ENCODE assay signal across 1 mouse cellular context in the genomic region with DNA sequence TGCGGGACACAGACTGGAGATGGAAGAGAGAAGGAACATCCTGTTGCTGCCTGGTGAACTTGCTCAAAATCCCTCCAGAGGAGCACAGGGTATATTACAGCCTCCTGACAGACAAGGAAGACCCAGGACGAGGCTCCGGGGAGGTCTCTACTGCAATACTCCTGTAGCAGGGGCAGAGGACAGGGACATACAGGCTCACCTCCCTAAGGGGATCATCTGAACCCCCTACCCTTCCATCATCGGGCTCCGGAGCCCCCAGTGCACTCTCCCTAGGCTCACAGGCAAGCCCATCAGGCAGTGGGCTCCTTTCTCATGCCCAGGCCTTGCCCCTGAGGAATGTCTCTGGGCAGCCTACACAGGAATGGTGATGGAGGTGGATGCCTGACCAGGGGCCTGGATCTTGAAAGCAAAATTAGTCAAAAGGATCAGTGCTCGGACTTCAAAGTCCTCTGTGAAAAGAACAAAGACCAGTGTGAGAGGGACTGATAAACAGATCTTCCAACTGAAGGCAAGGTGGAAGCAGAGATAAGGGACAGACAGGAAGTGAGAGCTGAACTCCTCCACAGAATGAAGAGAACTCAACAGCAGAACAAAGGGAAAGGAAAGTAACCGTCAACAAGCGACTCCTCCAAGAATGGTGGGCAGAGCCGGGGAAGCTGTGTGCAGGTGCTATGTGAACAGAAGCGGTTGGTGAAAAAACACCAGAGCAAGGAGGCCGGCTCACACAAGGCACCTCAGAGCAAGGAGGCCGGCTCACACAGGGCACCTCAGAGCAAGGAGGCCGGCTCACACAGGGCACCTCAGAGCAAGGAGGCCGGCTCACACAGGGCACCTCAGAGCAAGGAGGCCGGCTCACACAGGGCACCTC.
TF ChIP-seq lines count a peak whose summit lies in the region.

No protein-coding gene starts in this region.

TF ChIP-seq in MEL, 35 proteins besides CTCF, POLR2A, EP300 and RAD21 (continued from another document):
- TF ChIP-seq MYB (IDR thresholded peaks at IDR 0.05; ENCODE audit: low read depth, low read length), result peak; percentile 99
- TF ChIP-seq ZKSCAN1 (IDR thresholded peaks at IDR 0.05; ENCODE audit: low read depth, low read length), result no peak
- peak; percentile 56 for TF ChIP-seq ELF1 (IDR thresholded peaks at IDR 0.05; ENCODE audit: low read depth, low read length)
- TF ChIP-seq ZNF384 (IDR thresholded peaks at IDR 0.05; ENCODE audit: low read depth, low read length), result no peak
- TF ChIP-seq RCOR1 (IDR thresholded peaks at IDR 0.05; ENCODE audit: low read depth, low read length), result peak; percentile 86
- TF ChIP-seq CHD2 (IDR thresholded peaks at IDR 0.05; ENCODE audit: low read length), result no peak
- no peak; the same call in none of the 2 replicates for TF ChIP-seq SMC3 (IDR thresholded peaks at IDR 0.05; ENCODE audit: low read depth, low read length)
- TF ChIP-seq POLR2AphosphoS5 (IDR thresholded peaks at IDR 0.05; ENCODE audit: borderline replicate concordance, low read depth, low read length), result no peak
- TF ChIP-seq CHD1 (IDR thresholded peaks at IDR 0.05; ENCODE audit: low read depth, low read length), result no peak
- TF ChIP-seq SIN3A (IDR thresholded peaks at IDR 0.05; ENCODE audit: low read length), result peak; percentile 94
- no peak for TF ChIP-seq USF1 (IDR thresholded peaks at IDR 0.05; ENCODE audit: low read depth, low read length)
- TF ChIP-seq NELFE (IDR thresholded peaks at IDR 0.05; ENCODE audit: low read depth, low read length), result peak; percentile 74
- TF ChIP-seq MAZ (IDR thresholded peaks at IDR 0.05; ENCODE audit: low read depth, low read length), result peak; percentile 82
- TF ChIP-seq MAFK (IDR thresholded peaks at IDR 0.05; ENCODE audit: borderline replicate concordance, low read depth, low read length), result no peak; the same call in 1 of the 2 replicates
- peak; percentile 58; the same call in 1 of the 2 replicates for TF ChIP-seq MAX (IDR thresholded peaks at IDR 0.05; ENCODE audit: low read length)
- no peak for TF ChIP-seq ZC3H11A (IDR thresholded peaks at IDR 0.05; ENCODE audit: low read depth, low read length)
- no peak for TF ChIP-seq GABPA (IDR thresholded peaks at IDR 0.05; ENCODE audit: low read depth, low read length)
- TF ChIP-seq JUND (IDR thresholded peaks at IDR 0.05; ENCODE audit: low read depth, low read length), result no peak; the same call in 1 of the 2 replicates
- TF ChIP-seq POLR2AphosphoS2 (IDR thresholded peaks at IDR 0.05; ENCODE audit: low read length), result no peak; the same call in 1 of the 2 replicates
- TF ChIP-seq MEF2A (IDR thresholded peaks at IDR 0.05; ENCODE audit: extremely low read depth, insufficient replicate concordance, low read depth, low read length, poor library complexity, severe bottlenecking), result no peak
- TF ChIP-seq TCF12 (IDR thresholded peaks at IDR 0.05; ENCODE audit: low read depth, low read length), result peak; percentile 100
- TF ChIP-seq HCFC1 (IDR thresholded peaks at IDR 0.05; ENCODE audit: low read depth, low read length), result 0 out of 2 replicates have a peak, but pooled peaks have one; percentile 25
- TF ChIP-seq GATA1 (IDR thresholded peaks at IDR 0.05; ENCODE audit: low read depth, low read length), result peak; percentile 100
- peak; percentile 99 for TF ChIP-seq TAL1 (IDR thresholded peaks at IDR 0.05; ENCODE audit: low read length)
- no peak for TF ChIP-seq USF2 (IDR thresholded peaks at IDR 0.05; ENCODE audit: borderline replicate concordance in 1 of 2, insufficient read depth in 1 of 2, low read depth in 1 of 2, low read length in 2 of 2)
- TF ChIP-seq MXI1 (IDR thresholded peaks at IDR 0.05; ENCODE audit: low read depth, low read length), result peak; percentile 71; the same call in 1 of the 2 replicates
- TF ChIP-seq UBTF (IDR thresholded peaks at IDR 0.05; ENCODE audit: borderline replicate concordance, insufficient read depth, low read depth, low read length), result 0 out of 2 replicates have a peak, but pooled peaks have one; percentile 10
- TF ChIP-seq ETS1 (IDR thresholded peaks at IDR 0.05; ENCODE audit: low read depth, low read length), result peak; percentile 95
- TF ChIP-seq KAT2A (conservative IDR thresholded peaks at IDR 0.05; ENCODE audit: low read depth, low read length), result 0 out of 2 replicates have a peak, but pooled peaks have one; percentile 25
